Mouse (Mus musculus): ENCODE data around the gene Heatr1.

GRCm38 (mm10) chr13:12473724-12474378, 79.0 kb downstream of the Heatr1 start:
- TF ChIP-seq POLR2A (IDR thresholded peaks at IDR 0.05; ENCODE audit: extremely low read depth, insufficient read depth, low read length) (no peak), CTCF (IDR thresholded peaks at IDR 0.05; ENCODE audit: extremely low read depth, insufficient read depth, low read length) (peak; percentile 78)
